Mouse (Mus musculus): ENCODE data around the gene Gmnc. TPM values are rescaled to one million over a fixed set of nuclear protein-coding genes. Genes with fewer than 3 reads are reported as not detected.

The Gmnc gene
- not detected for total RNA-seq (2021)
- long read RNA-seq, experiment 1: 0 reads
- long read RNA-seq, experiment 2: 0 reads

DNA sequence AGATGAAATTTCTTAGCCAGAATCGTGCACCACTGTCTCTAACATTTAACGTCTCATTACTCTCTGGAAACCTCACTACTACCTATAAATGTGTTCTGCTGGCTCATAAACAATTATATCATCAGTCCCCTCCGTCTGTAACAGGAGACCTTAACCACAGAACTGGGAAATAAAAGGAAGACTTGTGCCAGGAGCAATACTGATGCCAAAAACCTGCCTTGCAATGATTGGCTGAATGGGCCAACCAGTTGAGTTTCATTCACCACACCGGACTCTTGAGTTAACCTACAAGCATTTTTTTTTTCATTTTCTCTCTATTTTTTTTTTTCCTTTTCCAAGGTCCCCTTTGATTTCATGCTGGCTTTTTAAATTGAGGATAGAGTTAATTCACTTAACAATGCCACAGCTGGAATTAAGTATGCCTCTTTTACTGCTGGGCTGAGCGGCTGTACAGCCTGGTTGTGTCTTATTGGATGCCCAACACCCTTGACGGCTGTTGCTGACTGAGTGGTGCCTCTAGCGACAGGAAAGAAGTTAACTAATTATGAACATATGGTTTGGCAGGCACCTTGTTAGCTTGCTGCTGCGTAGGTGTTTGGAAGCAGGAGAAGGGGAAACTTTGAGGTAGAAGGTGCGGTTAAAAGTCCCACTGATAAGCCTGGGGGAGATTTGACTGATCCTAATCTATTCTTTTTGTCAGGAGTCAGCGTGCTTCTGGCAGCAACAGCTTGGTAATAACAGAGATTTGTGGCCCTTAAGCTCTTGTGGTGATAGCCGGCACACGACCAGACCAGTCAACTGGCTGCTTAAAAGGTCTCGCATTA lies at the start of gene Gmnc:
Gene Gmnc (minus strand): TSS at position 176 of the 824 bp plus-strand sequence.
- no peak for DNase-seq
- intact Hi-C loops (cut with DNase I; ENCODE audit: low total_unique reads): no loop called here

DNA sequence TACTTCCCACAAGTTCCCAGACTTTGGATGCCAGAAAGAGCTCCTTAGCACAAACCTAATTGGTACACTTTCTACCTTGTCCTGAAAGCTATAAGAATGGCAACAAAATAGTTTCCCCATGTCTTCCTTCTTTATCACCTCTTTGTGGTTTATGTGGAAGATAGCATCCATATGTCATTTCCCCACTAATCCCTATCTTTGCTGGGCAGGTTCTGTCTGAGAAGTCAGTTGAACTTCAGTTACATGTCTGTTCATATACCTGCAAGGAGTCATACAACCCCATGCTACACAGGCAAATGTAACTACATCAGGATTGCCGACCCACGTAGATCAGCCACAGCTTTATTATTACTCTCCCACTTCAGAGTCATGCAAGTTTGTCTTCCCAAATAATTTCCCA lies 35.8 kb upstream of the Gmnc start:
- intact Hi-C loops (cut with DNase I; ENCODE audit: low total_unique reads): no loop called here
- DNase-seq: no peak

DNA sequence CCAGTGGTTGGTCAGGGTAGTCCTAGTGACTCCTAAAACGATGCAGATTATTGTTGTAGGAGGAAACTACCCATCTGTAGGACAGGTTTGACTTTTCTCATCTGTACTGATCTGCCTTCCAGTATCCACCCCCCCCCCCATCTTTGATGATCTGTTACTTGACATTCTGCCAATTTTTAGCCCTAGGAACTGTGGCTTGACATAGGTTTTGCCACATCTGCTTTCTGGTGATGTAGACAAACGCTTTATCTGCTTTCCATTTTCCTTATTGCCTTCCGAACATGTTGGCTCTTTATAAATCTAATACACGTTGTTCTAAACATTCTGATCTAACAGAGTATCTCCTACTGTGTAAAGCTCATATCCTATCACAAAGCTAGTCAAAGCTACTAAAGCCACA lies 34.8 kb upstream of the Gmnc start:
- intact Hi-C loops (cut with DNase I; ENCODE audit: low total_unique reads): no loop called here
- DNase-seq: no peak

DNA sequence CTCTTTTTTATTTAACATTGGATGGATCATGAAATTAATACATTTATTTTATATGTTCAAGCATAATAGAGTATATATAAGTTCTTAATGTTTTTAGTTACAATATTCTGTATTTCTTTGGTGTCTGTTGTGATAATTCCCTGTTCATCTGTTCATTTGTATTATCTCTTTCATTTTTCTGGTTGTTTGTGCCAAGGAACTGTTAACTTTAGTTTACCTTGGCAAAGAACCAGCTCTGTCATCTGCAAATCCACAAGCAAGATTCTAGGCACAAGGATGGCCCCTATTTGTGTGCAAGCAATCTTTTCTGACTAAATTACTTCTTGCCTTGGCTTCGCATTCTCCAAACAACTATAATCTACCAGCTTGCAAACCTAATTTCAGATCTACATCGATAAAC lies 31.3 kb upstream of the Gmnc start:
- intact Hi-C loops (cut with DNase I; ENCODE audit: low total_unique reads): no loop called here
- DNase-seq: no peak

DNA sequence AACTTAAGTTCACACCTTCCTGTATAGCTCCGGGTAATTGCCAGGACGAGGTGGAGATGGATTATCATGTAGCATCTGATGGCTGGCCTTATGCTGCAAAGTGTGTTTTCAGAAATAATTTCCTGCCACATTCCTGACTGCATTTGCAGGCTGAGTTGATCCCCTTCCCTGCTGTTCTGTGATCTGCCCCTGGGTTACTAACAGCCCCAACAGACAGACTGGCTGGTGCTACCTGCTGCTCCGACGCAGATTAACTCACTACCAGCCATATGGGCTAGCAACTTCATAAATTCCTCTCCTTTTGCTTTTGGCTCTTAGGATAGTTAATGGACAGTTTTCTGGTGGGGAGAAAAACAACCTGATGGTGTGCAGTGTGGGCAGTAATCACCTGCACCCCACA lies 25.9 kb upstream of the Gmnc start:
- no peak for DNase-seq
- intact Hi-C loops (cut with DNase I; ENCODE audit: low total_unique reads): no loop called here

GRCm38 (mm10) chr16:27002714-27003113 lies 11.3 kb upstream of the Gmnc start:
- intact Hi-C loops (cut with DNase I; ENCODE audit: low total_unique reads): no loop called here
- no peak for DNase-seq

- intact Hi-C loops (cut with DNase I; ENCODE audit: low total_unique reads): no loop called here
- no peak for DNase-seq
Observed at GRCm38 (mm10) chr16:26999563-26999962, 8.1 kb upstream of the Gmnc start.

DNA sequence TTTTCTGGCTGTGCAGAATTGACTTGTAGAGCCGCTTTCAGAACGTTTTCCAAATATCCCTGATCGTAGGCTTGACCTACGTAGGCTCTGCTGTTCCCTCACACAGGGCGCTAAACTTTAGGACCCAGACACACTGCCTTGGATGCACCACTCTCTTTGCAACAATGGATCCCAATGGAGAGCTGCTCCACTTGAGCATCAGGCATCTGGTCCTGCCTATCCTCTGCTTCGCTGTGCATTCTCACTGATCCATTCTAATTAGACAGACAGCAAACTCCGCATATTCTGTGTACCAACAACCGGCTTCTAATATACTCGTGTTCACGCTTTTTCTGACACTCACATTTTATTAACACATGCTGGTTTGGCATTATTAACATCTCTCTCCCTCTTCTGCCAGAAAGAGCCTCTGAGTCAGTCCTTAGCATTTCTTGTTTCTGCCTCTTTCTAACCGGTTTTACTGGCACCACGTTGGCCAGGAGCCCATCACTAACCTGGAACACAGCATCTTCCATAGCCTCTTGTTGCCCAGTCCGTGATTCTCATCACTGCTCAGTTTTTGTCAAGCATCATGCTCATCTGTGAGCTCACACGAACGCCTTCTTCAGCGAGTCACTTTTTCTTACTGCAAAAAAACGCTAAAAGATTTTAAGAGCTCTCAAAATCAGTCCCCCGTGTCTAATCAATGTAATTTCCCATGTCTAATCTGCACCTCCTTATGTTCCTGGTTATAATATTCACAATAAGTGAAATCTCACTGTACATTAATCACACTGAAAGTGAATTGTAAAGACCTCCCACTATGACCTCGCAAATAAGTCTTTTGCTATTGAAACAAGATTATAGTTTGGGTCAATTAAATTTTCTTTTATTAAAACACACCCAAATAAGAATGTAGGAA lies 1.8 kb downstream of the Gmnc start:
- intact Hi-C loops (cut with DNase I; ENCODE audit: low total_unique reads): no loop called here
- DNase-seq: no peak

- intact Hi-C loops (cut with DNase I; ENCODE audit: low total_unique reads): no loop called here
Observed at GRCm38 (mm10) chr16:26988188-26988587, 3.3 kb downstream of the Gmnc start.

DNA sequence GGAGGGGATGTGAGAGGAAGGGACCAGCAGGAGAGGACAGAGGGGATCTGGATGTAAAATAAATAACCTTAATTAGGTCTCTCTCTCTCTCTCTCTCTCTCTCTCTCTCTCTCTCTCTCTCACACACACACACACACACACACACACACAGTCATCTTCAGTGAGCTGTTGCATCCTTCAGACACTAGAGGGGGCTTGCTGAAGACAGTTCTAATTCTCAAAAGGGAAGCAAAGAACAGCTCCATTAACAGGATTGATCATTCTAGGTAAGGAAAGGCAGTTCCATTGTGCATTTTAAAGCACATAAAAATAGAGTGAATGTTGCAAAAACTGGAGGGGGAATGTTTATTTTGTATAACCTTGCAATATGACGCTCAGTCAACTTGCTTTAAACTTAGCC lies 5.7 kb downstream of the Gmnc start:
- no peak for DNase-seq
- intact Hi-C loops (cut with DNase I; ENCODE audit: low total_unique reads): no loop called here

More at GRCm38 (mm10) chr16:26988188-26988587, 3.3 kb downstream of the Gmnc start:
- no peak for DNase-seq

DNA sequence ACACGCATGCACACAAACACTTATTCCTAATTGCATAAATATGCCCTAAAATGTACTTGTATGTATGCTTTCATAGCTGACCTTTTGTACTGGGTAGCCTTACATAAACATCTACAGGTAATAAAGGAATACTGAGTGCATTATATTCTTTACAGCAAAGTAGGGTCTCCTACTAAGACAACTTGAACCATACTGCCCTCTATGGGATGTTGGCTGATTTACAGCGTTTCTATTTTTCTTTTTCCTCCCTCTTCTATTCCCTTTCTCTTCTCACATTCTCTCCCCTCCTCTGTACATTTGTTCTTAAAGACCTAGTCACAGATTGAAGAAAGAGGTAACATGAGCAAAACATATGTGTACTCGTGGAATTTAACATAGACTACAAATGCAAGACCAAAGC lies 9.3 kb downstream of the Gmnc start:
- intact Hi-C loops (cut with DNase I; ENCODE audit: low total_unique reads): no loop called here
- DNase-seq: no peak

GRCm38 (mm10) chr16:26967967-26968366 lies 23.5 kb downstream of the Gmnc start:
- intact Hi-C loops (cut with DNase I; ENCODE audit: low total_unique reads): no loop called here
- no peak for DNase-seq

DNA sequence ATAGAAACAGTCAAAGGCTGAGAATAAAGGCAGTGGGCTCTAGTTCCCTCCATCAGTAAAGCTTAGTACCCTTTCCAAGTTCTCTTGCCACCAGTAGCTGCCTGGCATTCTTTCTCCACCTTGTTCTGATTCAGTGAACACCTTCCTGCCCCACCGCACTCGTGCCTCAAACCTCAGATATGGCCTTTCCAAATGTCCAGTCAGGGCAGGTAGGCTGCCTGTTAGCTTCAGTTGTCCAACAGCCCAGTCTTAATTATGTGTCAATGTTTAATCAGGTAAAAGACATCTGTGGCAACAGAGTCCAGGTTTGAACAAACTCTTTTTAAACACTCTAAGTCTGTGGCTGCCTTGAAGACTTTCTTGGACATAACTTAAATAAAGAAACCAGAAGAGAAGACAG lies 24.6 kb downstream of the Gmnc start:
- intact Hi-C loops (cut with DNase I; ENCODE audit: low total_unique reads): no loop called here
- DNase-seq: no peak

- intact Hi-C loops (cut with DNase I; ENCODE audit: low total_unique reads): no loop called here
Observed at GRCm38 (mm10) chr16:26961971-26962370, 29.5 kb downstream of the Gmnc start.

DNA sequence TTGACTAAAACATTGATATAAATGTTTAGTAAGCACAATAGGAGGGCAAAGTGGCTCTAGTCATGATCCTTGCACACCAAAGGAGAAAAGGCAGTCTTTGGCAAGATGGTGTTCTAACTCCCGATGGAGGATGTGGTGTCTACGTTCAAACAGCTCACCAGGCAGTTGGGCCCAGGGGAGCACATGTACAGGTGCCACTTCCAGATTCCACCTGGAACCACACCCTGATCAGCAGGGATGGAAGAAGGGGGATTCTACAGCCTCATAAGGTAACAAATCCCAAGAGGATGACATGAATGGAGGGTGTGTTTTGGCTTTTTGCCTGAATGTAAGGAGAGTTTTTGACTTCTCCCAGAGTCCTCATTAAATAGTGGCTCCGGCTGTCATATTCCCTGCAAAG lies 39.9 kb downstream of the Gmnc start:
- intact Hi-C loops (cut with DNase I; ENCODE audit: low total_unique reads): no loop called here

More at GRCm38 (mm10) chr16:26961971-26962370, 29.5 kb downstream of the Gmnc start:
- no peak for DNase-seq

DNA sequence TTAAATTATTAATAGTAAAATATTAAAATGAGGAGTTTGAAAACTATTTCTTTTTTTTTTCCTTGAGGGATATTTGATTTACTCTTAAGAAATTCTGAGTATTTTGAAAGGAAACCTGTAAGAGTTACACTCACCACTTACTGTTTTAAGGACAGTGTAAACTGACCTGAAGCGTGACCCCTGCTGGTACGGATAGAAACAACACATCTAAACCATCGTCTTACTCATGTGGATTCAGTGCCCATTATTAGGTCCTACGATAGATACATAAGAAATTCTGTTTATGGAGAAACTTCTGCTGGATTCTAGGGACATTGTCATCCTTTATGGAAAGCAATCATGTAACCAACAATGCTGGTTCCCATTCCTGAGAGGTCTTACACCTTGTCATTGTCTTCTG lies 41.2 kb downstream of the Gmnc start:
- DNase-seq: no peak
- intact Hi-C loops (cut with DNase I; ENCODE audit: low total_unique reads): no loop called here

More for the DNA sequence above, 39.9 kb downstream of the Gmnc start:
- DNase-seq: no peak

GRCm38 (mm10) chr16:26903968-26904367 lies 87.5 kb downstream of the Gmnc start:
- intact Hi-C loops (cut with DNase I; ENCODE audit: low total_unique reads): no loop called here
- no peak for DNase-seq

DNA sequence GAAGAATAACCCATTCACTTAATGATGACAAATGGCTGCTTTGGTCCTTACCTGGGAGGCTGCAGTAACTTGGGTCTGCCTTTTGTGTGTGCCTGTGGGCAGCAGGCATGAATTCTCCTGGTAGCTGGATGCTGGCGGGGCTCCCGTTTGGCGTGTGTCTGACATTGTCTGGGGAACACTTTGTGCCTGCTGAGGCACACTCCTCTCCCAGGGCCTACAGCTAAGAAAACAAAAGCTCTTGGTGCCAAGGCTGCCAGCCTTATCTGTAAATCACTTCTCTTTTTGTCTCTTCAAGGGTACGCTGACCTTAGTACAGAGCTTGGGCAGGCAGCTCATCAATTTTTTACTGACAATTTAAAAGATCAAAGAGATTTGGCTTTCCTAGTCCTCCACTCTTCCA lies 90.0 kb downstream of the Gmnc start:
- no peak for DNase-seq
- intact Hi-C loops (cut with DNase I; ENCODE audit: low total_unique reads): no loop called here

GRCm38 (mm10) chr16:26886337-26886736 lies 105.1 kb downstream of the Gmnc start:
- DNase-seq: no peak
- intact Hi-C loops (cut with DNase I; ENCODE audit: low total_unique reads): no loop called here

DNA sequence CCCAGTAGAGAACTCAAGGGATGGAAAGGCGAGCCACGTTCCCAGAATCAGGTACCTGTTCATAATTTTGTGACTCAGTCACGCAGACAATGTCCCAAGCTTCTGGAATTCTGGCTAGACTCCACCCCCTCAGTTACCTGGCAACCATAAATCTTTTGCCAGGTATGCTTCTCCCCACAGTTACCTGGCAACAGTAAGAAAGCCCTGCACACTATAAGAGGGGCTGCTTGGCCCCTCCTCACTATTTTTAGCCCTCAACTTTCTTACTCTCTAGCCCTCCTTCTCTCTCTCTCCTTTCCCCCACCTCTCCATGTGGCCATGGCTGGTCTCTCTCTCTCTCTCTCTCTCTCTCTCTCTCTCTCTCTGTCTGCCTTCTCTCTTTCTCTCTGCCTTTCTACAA lies 114.6 kb downstream of the Gmnc start:
- no peak for DNase-seq
- intact Hi-C loops (cut with DNase I; ENCODE audit: low total_unique reads): no loop called here
